Mouse (Mus musculus) cortical plate, adult 2 months (tissue): ENCODE measurements around the gene H2al2a. TPM values are rescaled to one million over a fixed set of nuclear protein-coding genes. Genes with fewer than 3 reads are reported as not detected.
"Not testable (repeated sequence)": the region's sequence is repeated elsewhere in the genome, so short reads cannot be mapped to it uniquely, and the experiment has no call there.

Experiments
- H3K27ac ChIP-seq: fragments of 200-500 bp; 2 replicates; pipeline ENCODE4 v1.5.1; 2012; ENCODE audit warnings: low read length, control low read depth, inconsistent platforms; ENCODE audit not compliant: insufficient read depth
- H3K4me1 ChIP-seq: fragments of 200-500 bp; 2 replicates; pipeline ENCODE4 v1.6.1; 2011; ENCODE audit warnings: low read length; ENCODE audit not compliant: control insufficient read depth, insufficient read depth
- H3K4me3 ChIP-seq: fragments of 200-500 bp; 2 replicates; pipeline ENCODE4 v1.5.1; 2011; ENCODE audit warnings: mild to moderate bottlenecking, low read length, control low read depth; ENCODE audit not compliant: insufficient read depth
- CTCF ChIP-seq: fragments of 200-500 bp; IDR thresholded peaks from 2 replicates; pipeline ENCODE4 v1.5.1; 2011; ENCODE audit warnings: mild to moderate bottlenecking, control low read depth, low read length; ENCODE audit not compliant: insufficient read depth; ENCODE audit errors: extremely low read depth
- POLR2A ChIP-seq: fragments of 200-500 bp; IDR thresholded peaks from 2 replicates; pipeline ENCODE4 v1.6.1; 2011; ENCODE audit warnings: mild to moderate bottlenecking, low read length, control low read depth; ENCODE audit not compliant: insufficient read depth; ENCODE audit errors: extremely low read depth
- polyA plus RNA-seq: library from polyadenylated mRNA; depleted of rRNA; stranded (reverse); fragments of >200 nt; gene quantifications from 2 replicates; pipeline ENCODE4 v1.2.3, GENCODE M21; 2012

Gene H2al2a
- polyA plus RNA-seq, 1 experiment = not detected

DNA sequence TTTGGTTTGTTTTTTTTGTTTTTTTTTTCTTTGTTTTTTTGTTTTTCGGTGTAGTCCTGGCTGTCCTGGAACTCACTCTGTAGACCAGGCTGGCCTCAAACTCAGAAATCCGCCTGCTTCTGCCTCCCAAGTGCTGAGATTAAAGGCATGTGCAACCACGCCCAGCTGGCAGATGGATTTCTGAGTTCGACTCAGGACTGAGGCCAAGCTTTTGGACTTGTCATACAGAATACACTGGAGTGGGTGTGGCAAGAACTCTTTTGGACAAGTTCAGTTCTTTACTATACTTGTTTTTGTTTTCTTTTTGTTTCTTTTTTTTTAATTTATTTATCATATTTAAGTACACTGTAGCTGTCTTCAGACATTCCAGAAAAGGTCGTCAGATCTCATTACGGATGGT, 18.1 kb downstream of the H2al2a start:
- H3K4me3 ChIP-seq = no peak overlapping the region
- H3K4me1 ChIP-seq = no peaks in the 10 kb centered on the region
- TF ChIP-seq POLR2A = no peak
- TF ChIP-seq CTCF = no peak
- H3K27ac ChIP-seq = no peak overlapping the region

GRCm38 (mm10) chr2:17978251-17978650, 18.5 kb downstream of the H2al2a start:
- not testable (repeated sequence) for H3K4me1 ChIP-seq, H3K27ac ChIP-seq, H3K4me3 ChIP-seq

DNA sequence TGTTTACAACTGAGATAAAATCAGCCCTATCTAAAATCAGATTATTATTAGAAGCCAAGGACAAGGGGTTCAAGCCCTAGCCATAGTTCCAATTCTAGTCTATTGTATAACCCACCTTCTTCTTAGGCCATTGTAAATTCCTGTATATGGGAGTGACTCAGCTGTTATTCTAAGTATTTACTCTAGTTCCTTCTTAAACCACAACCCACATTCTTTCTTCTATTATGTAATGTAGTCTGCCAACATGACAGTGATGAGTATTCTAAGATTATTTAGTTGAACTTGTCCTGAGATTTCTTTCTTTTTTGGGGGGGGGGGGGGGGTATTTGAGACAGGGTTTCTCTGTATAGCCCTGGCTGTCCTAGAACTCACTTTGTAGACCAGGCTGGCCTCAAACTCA, 19.1 kb downstream of the H2al2a start:
- H3K27ac ChIP-seq, H3K4me1 ChIP-seq, H3K4me3 ChIP-seq: not testable (repeated sequence)

GRCm38 (mm10) chr2:17975601-17976327, 21.0 kb downstream of the H2al2a start:
- H3K27ac ChIP-seq = no peak overlapping the region
- no peaks in the 10 kb centered on the region for H3K4me1 ChIP-seq
- no peak overlapping the region for H3K4me3 ChIP-seq
- TF ChIP-seq POLR2A (no peak), CTCF (no peak)

DNA sequence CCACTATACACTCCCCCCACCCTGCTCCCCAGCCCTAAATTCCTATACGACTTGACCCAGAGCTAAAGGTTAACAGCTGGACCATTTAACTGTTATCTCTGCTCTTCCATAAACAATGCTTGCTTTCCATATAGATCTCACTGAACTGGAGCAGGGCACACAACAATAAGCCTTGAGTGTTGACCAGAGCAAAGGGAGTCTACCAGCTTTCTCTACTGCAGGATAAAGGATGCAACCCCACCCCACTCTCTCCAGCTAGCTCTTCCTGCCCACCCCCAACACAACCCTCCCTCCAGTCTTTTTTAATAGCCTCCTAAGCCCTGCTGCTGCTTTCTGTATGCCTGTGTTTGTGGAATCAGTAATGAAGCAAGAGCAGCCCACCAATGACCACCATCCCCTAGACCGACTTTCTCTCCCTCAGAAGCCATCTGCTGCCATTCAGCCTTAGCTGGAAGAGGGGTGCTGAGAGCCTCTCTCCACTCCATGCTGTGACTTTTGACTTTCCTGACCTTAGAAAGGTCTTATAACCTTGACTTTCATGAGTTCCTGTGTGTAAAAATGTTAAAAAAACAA, 22.8 kb downstream of the H2al2a start:
- Histone ChIP-seq H3K4me3 (no peak overlapping the region), H3K4me1 (no peaks in the 10 kb centered on the region), H3K27ac (no peak overlapping the region)
- TF ChIP-seq CTCF (no peak), POLR2A (no peak)

- H3K4me1 ChIP-seq = no peaks in the 10 kb centered on the region
- no peak overlapping the region for H3K27ac ChIP-seq
- TF ChIP-seq CTCF (no peak), POLR2A (no peak)
- H3K4me3 ChIP-seq = no peak overlapping the region
These were observed 23.5 kb downstream of the H2al2a start for GRCm38 (mm10) chr2:17973246-17973645.

- no peaks in the 10 kb centered on the region for H3K4me1 ChIP-seq
- no peak for TF ChIP-seq CTCF
- no peak for TF ChIP-seq POLR2A
- no peak overlapping the region for H3K4me3 ChIP-seq
- H3K27ac ChIP-seq = no peak overlapping the region
These were observed 23.9 kb downstream of the H2al2a start for GRCm38 (mm10) chr2:17972843-17973242.

GRCm38 (mm10) chr2:17971407-17971806, 25.4 kb downstream of the H2al2a start:
- TF ChIP-seq POLR2A (no peak), CTCF (no peak)
- Histone ChIP-seq H3K4me3 (no peak overlapping the region), H3K4me1 (no peaks in the 10 kb centered on the region), H3K27ac (no peak overlapping the region)

- TF ChIP-seq CTCF (no peak), POLR2A (no peak)
- Histone ChIP-seq H3K27ac (no peak overlapping the region), H3K4me1 (no peaks in the 10 kb centered on the region), H3K4me3 (no peak overlapping the region)
These were observed 26.1 kb downstream of the H2al2a start for GRCm38 (mm10) chr2:17970662-17971061.

DNA sequence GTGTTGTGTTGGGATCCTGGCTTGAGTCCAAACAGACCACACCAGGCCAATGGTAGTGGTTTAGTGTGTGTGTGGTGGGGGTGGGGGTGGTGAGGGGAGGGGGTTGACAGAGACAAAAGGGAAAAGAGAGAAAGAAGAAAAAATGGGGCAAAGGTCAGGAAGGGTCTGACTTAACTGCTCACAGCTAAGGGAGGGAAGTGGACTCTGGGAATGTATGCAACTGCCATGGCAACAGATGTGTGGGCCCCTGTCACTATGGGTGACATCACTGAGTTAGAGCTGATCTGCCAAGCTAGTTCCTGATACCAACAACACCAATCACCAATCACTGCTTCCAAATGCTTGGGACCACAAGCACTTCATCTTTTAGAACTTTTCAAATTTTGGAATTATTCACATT, 26.6 kb downstream of the H2al2a start:
- no peaks in the 10 kb centered on the region for H3K4me1 ChIP-seq
- H3K27ac ChIP-seq = no peak overlapping the region
- H3K4me3 ChIP-seq = no peak overlapping the region
- no peak for TF ChIP-seq POLR2A
- no peak for TF ChIP-seq CTCF

- Histone ChIP-seq H3K4me1 (no peaks in the 10 kb centered on the region), H3K27ac (no peak overlapping the region), H3K4me3 (no peak overlapping the region)
- TF ChIP-seq CTCF (no peak), POLR2A (no peak)
These were observed 28.2 kb downstream of the H2al2a start for GRCm38 (mm10) chr2:17968571-17968970.

- not testable (repeated sequence) for H3K4me1 ChIP-seq, H3K27ac ChIP-seq, H3K4me3 ChIP-seq
These were observed 28.7 kb downstream of the H2al2a start for GRCm38 (mm10) chr2:17968037-17968436.
